Mouse (Mus musculus) olfactory bulb, adult 2 months (tissue): ENCODE measurements around the gene Skor1. TPM values are rescaled to one million over a fixed set of nuclear protein-coding genes. Genes with fewer than 3 reads are reported as not detected.

ENCODE experiments used
- H3K27ac ChIP-seq: fragments of 200-500 bp; 2 replicates; pipeline ENCODE4 v1.5.1; 2012; ENCODE audit warnings: low read depth, low read length; ENCODE audit not compliant: insufficient read depth
- H3K4me1 ChIP-seq: fragments of 200-500 bp; 2 replicates; pipeline ENCODE4 v1.6.1; 2012; ENCODE audit warnings: low read length; ENCODE audit not compliant: control insufficient read depth, insufficient read depth
- H3K4me3 ChIP-seq: fragments of 200-500 bp; 2 replicates; pipeline ENCODE4 v1.5.1; 2012; ENCODE audit warnings: mild to moderate bottlenecking, low read depth, low read length, moderate library complexity; ENCODE audit not compliant: insufficient read depth
- CTCF ChIP-seq: fragments of 200-500 bp; IDR thresholded peaks from 2 replicates; pipeline ENCODE4 v1.5.1; 2012; ENCODE audit warnings: low read depth, mild to moderate bottlenecking, low read length, moderate library complexity; ENCODE audit not compliant: insufficient read depth
- POLR2A ChIP-seq: fragments of 200-500 bp; IDR thresholded peaks from 2 replicates; pipeline ENCODE4 v1.6.1; 2012; ENCODE audit warnings: mild to moderate bottlenecking, low read depth, low read length, moderate library complexity; ENCODE audit not compliant: insufficient read depth
- WGBS: fragments of 180-500 bp; shearing (Covaris S2); methylation state at CpG from one replicate; pipeline ENCODE4 v1.1.7; 2018; 5-methylcytosine and 5-hydroxymethylcytosine counted together
- polyA plus RNA-seq: library from polyadenylated mRNA; stranded (reverse); fragments of >200 nt; gene quantifications from 2 replicates; pipeline ENCODE4 v1.2.4, GENCODE M21; 2012; ENCODE audit warnings: low replicate concordance; ENCODE audit not compliant: missing spikeins, insufficient read depth, insufficient read length

Gene Skor1
- polyA plus RNA-seq, 1 experiment, result not detected

DNA sequence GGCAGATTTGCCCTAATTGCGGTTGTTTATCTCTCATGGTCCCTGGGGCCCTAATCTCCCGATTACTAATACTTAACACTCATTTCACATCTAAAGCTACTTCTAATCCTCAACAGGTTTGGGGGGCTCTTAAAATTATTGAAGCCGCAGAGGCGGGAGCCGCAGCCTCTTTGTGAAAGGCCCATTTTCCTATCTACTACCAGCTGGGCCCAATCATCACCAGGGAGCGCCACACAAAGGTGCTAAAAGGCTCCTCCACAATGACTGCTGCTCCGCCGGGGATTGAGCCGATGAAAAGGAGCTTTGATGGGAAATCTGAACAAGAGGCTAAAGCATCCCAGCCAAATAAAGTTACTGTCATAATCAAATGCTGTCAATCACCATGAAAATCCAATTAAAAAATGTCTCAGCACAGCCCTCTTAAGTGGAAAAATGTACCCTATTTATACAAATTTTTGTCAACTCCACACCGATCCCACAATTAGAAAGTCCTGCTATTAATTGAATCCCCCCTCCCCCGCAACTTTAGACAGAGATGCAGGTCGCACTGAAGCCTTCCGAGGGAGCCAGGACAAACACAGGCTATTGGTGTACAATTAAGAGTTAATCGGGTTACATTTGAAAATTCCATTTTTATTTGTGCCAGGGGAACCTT, 33.7 kb upstream of the Skor1 start:
- no peak overlapping the region for H3K4me3 ChIP-seq
- TF ChIP-seq POLR2A (no peak), CTCF (no peak)
- peaks cover 3% of the 10 kb centered on the region; the same call in 1 of the 2 replicates for H3K4me1 ChIP-seq
- 80% methylated on average over 14 of the region's 14 CpGs for WGBS
- H3K27ac ChIP-seq, result no peak overlapping the region

DNA sequence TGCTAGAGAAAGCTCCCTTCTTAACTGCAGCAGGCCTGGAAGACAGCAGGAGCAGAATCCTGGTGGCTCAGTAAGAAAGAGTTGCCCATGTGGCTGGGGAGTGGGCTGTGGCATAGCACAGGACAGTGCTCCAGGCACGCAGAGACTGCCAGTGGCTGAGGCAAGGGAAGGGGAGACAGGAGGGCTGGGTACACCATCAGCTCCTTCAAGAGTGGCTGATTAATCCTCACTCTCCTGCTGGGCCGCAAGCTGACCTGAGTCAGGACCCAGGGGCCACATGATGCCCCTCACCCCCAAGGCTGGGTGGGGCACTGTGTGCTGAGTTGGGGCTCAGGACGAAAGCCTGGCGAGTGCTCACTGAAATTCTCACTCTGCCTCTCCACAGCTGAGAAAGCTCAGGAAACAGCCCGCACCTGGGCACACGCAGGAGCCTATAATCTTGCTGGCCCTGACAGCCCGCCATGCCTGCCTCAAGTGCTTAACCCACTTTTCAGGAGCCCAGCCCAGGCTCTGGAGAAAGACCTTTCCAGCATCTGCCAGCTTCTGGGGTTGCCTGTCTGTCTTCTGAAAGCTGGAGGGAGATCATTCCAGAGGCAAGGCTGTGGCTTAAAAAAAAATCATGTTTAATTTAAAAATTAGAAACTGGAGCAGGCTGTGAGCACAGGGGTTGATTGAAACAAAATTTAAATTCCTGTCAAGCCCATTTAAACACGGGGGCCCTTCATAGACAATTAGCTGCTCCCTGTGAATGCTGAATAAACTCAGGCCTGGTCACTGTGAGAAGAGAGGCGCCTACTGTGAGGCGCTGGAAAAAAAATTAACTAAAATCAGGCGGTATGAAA, 32.8 kb upstream of the Skor1 start:
- Histone ChIP-seq H3K4me3 (no peak overlapping the region), H3K4me1 (no peaks in the 10 kb centered on the region), H3K27ac (no peak overlapping the region)
- 87% methylated on average over 11 of the region's 11 CpGs for WGBS
- no peak for TF ChIP-seq POLR2A
- TF ChIP-seq CTCF, result no peak

DNA sequence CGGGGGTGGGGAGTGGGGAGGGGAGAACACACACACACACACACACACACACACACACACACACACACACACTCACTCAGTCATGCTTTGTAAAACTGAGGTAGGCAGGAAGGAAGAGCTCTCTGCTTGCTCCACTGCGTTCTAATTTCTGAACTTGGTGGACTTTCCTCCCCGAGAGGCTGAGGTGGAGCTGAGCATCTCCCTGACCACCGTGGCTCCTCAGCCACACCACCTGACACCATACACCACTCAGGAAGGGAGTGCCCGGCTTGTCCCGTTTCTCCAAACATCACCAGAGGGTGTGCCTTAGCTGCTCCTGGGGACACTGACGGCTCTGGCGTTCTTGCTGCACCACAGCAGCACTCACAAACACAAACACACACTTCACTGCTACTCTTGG, 29.5 kb upstream of the Skor1 start:
- no peak overlapping the region for H3K27ac ChIP-seq
- no peak overlapping the region for H3K4me3 ChIP-seq
- H3K4me1 ChIP-seq, result no peaks in the 10 kb centered on the region
- 88% methylated on average over 8 of the region's 8 CpGs for WGBS
- no peak for TF ChIP-seq CTCF
- TF ChIP-seq POLR2A, result no peak

- 93% methylated on average over 8 of the region's 8 CpGs for WGBS
- H3K4me3 ChIP-seq, result no peak overlapping the region
- H3K27ac ChIP-seq, result no peak overlapping the region
- no peaks in the 10 kb centered on the region for H3K4me1 ChIP-seq
- TF ChIP-seq CTCF (no peak), POLR2A (no peak)
Measured at GRCm38 (mm10) chr9:63174001-63174721, 25.4 kb upstream of the Skor1 start.

GRCm38 (mm10) chr9:63171951-63172350, 23.2 kb upstream of the Skor1 start:
- 42% methylated on average over 2 of the region's 2 CpGs for WGBS
- TF ChIP-seq CTCF, result no peak
- no peak for TF ChIP-seq POLR2A
- Histone ChIP-seq H3K4me1 (no peaks in the 10 kb centered on the region), H3K27ac (no peak overlapping the region), H3K4me3 (no peak overlapping the region)

DNA sequence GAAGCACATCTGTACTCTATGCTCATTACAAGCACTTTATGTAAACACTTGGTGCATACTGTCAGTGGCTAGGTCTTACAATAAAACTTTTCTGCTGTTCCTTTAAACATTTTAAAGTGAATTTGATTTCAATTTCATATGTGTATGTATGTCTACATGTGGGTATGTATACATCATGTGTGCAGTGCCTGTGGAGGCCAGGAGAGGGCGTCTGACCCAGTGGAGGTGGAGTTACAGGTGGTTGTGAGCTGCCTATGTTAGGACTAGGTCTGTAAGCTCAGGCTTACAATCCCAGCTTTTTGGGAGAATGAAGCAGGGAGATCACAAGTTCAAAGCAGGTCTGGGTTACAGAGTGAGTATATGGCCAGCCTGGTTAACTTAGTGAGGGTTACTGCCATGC, 20.4 kb upstream of the Skor1 start:
- TF ChIP-seq POLR2A (no peak), CTCF (no peak)
- WGBS, result 87% methylated on average over 1 of the region's 1 CpGs
- H3K4me3 ChIP-seq, result no peak overlapping the region
- no peak overlapping the region for H3K27ac ChIP-seq
- no peaks in the 10 kb centered on the region for H3K4me1 ChIP-seq

DNA sequence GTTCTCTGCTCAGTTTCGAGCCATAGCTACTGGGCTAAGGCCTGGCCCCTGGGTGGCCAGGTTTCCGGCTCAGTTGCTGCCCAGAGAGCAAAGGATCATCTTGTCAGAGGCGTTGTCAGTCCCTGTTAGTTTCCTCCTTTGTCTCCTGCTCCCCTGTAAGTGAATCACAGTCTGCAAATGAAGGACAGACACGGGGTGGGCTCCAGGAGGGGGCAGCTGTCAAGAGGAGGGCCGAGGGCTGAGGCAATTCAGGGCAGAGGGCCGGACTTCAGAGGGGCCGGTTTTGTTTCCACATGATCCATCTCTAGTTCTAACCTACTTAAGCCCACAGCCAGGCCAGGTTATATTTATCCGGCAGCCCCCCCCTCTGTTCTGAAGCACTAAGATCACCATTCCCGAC, 16.3 kb upstream of the Skor1 start:
- WGBS, result 76% methylated on average over 9 of the region's 9 CpGs
- no peak overlapping the region for H3K27ac ChIP-seq
- TF ChIP-seq POLR2A (no peak), CTCF (no peak)
- H3K4me1 ChIP-seq, result no peaks in the 10 kb centered on the region
- no peak overlapping the region for H3K4me3 ChIP-seq

DNA sequence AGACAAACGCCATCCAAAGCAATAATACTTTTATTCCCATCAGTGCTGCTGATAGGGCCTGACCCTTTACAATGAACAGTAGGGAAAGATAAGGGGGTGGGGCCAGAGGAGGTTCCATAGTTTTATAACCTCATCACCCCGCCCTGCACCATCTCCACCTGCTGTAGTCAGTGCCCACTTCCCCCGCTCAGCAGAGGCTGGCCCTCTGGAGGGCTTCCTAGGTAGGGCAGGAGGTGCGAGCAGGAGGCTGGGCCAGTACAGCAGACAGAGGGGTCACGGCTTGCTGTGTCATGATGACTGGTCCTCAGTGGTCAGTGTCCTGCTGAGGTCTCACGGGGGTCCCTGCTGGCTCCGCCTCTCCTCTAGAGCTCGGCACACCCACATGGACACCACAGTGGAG, 15.0 kb upstream of the Skor1 start:
- 86% methylated on average over 8 of the region's 8 CpGs for WGBS
- Histone ChIP-seq H3K4me1 (no peaks in the 10 kb centered on the region), H3K27ac (no peak overlapping the region), H3K4me3 (no peak overlapping the region)
- TF ChIP-seq CTCF (no peak), POLR2A (no peak)

- 11% methylated on average over 14 of the region's 14 CpGs for WGBS
- no peak overlapping the region for H3K27ac ChIP-seq
- peaks cover 11% of the 10 kb centered on the region for H3K4me1 ChIP-seq
- H3K4me3 ChIP-seq, result no peak overlapping the region
- no peak for TF ChIP-seq POLR2A
- no peak for TF ChIP-seq CTCF
Measured at GRCm38 (mm10) chr9:63151949-63152348, 3.2 kb upstream of the Skor1 start.
